Mouse (Mus musculus): ENCODE measurements around the gene Gtf2ird2.

GRCm38 (mm10) chr5:134206721-134207120 lies 22.9 kb downstream of the Gtf2ird2 start:
- TF ChIP-seq POLR2A (IDR thresholded peaks at IDR 0.05; ENCODE audit: borderline replicate concordance, insufficient read depth, low read length) = no peak
- TF ChIP-seq CTCF (IDR thresholded peaks at IDR 0.05; ENCODE audit: borderline replicate concordance, insufficient read depth, low read depth, low read length) = no peak
